Mouse (Mus musculus) thymus, postnatal 10 days (tissue): ENCODE data around the gene Pcsk2.

Experiments
- DNase-seq, 2 experiments: peaks; one replicate each; pipeline ENCODE4 v3.0.0; 2021; ENCODE audit warnings: low spot score in 2 of 2

Pcsk2 gene

DNA sequence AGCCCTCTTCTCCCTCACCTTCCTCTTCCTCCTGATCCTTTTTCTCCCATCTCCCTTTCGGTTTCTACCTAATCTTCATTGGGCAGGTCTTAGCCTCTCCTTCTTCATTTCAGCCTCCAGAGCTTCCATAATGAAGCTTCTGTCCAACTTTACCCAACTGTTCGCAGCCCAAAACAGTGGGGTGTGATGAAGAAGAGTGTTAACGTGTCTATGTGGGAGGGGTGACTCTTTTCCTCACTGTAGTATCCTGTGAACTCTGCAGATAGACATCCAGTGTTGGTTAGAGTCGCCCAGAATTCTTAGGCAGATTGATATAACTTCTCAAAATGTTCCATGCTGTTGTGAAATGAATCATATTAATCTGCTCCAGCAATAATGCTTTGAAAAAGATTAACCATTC lies 98.4 kb downstream of the Pcsk2 start:
- DNase-seq, result no peak

GRCm38 (mm10) chr2:143646001-143646400 lies 100.0 kb downstream of the Pcsk2 start:
- DNase-seq, result no peak

GRCm38 (mm10) chr2:143654621-143655020 lies 108.7 kb downstream of the Pcsk2 start:
- DNase-seq, result no peak

GRCm38 (mm10) chr2:143656968-143657367 lies 111.0 kb downstream of the Pcsk2 start:
- no peak for DNase-seq

DNA sequence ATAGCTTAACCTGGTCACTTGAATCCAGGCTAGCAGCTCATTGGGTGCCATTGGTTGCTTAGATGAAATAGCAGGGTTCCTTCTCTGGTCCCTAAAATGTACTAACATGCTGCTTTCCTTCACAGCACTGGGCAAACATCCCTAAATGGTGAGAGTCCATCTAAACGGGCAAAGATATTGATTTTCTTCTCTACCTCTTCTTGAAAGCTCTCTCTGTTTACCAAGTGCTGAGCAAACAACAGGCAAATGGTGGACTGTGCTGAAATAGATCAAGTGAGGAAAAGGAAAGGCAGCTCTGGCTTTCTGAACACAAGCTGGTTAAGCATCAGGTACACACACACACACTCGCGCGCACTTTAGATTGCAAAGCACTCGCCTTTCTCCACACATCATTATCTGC lies 120.8 kb downstream of the Pcsk2 start:
- no peak for DNase-seq

DNA sequence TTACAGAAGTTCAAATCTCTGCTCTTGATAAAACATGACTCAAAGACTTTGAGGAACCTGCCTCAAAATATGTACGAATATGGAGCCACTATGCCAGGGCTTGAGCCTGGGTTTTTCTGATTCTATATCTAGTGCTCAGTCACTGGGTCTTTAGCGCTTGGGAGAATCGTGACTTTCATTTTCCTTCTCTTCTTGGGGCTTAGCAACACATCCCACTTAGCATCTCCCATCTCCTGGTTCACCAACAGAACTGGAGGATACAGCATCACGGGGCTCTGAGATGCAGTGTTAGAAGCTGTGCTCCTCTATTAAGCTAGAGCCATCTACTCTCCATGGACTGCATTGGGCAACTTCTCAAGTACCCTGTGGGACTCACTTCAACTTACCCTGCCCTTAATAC lies 131.9 kb downstream of the Pcsk2 start:
- DNase-seq, result no peak

- no peak for DNase-seq
Observed at GRCm38 (mm10) chr2:143679513-143679912, 133.6 kb downstream of the Pcsk2 start.

DNA sequence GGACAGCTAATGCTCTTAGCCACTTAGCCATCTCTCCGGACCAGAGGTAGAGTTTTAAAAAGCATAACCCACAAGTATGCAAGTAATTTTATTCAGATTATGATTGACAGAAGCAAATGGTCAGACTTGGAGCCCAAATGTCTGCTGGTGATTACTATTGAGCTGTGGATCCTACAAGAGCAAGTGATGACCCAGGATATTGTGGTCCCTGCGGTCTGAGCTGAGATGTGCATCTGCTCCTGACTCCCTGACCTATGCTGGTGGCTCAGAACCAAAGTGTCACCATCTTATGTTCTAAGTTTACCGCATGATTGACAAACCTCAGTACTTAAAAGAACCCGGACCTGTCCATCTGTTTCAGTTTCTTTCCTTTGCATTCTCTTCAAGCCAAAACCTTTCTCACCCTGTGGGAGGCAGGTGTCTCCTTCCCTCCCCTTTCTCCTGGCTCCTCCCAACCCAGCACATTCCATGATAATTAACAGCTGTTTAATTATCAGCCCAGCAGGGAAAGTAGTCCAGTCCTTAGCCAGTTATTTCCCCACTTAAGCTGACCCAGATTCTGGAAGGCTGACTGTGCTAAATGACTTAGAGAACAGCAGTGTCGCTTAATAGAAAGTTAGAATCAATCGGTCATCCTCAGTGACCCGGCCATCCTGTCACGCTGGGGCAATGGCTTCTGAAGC lies 136.1 kb downstream of the Pcsk2 start:
- no peak for DNase-seq

DNA sequence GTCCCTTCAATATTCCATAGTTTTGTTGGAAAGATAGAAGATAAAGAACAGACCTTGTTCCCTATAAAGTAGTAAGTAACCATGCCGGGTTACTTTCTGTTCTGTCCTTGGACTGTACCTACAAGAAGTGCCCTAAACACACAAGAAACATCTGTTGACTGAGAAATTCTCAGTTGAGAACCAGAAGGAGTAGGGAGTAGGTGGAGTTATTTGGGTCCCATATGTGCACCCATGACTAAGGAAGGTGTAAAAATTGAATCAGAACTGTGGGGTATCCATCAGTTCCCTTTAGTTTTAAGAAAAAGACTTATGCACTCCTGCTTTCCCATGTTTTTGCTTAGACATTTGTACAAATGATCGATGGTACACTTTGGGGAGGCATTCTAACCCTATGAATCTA lies 137.6 kb downstream of the Pcsk2 start:
- DNase-seq, result no peak

DNA sequence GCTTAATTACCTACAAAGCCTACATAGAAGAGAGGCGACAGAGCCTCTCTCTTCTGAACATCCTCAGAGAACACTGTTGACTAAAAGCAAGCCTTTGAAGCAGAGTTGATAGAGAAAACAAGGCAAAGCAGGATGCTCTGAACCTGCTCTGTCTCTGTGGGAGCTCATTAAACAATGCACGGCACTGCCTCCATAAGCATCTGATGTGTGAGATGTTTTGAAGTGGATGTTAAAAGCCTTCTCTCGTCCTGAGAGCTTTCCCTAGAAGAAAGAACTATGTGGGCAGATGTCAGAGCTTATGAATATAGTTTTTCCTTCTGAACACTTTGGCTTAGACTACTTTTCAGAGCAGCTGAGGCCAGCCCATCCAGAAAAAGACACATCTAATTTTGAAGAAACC lies 145.3 kb downstream of the Pcsk2 start:
- DNase-seq, result no peak

- DNase-seq, result no peak
Observed at GRCm38 (mm10) chr2:143696026-143696557, 150.1 kb downstream of the Pcsk2 start.

GRCm38 (mm10) chr2:143696704-143697103 lies 150.7 kb downstream of the Pcsk2 start:
- no peak for DNase-seq

DNA sequence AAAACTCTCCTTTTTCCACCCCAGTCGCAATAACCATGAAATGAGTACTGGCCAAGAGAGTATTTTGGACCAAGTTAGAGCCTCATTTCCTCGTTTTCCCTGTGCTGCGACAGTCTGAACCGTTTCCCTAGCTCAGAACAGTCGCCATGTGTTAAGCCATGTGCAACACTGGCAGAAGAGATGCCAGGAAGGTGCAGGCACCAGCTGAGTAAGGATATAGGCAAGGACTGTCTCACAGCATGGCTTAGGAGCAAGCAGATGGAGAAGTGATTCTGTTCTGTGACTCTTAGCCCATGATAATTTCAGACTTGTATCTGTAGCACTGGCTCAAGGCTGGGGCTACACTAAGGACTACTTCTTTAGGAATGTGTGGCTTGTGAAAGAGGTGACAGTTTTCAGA lies 155.2 kb downstream of the Pcsk2 start:
- no peak for DNase-seq

DNA sequence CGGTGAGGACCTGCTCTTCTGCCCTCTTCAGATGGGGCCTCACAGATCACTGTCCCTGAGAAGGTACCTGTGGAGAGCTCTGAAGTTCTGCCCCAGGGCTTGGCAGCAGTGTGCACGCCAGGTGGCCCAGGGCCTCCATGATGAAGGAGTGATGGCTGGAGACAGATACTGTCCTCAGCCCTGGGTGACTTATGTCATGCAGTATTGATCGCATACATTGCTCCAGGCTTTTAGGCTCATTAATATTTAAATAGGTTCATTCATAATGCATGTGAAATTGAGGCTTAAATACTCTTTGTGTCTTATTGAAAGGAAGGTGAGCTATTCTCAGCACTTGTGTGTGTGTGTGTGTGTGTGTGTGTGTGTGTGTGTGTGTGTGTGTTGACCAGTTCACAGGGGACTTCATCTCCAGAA lies 157.0 kb downstream of the Pcsk2 start:
- no peak for DNase-seq

GRCm38 (mm10) chr2:143708205-143708604 lies 162.2 kb downstream of the Pcsk2 start:
- DNase-seq, result no peak

GRCm38 (mm10) chr2:143709249-143709648 lies 163.3 kb downstream of the Pcsk2 start:
- DNase-seq, result no peak

- DNase-seq, result no peak
Observed at GRCm38 (mm10) chr2:143709979-143710378, 164.0 kb downstream of the Pcsk2 start.

DNA sequence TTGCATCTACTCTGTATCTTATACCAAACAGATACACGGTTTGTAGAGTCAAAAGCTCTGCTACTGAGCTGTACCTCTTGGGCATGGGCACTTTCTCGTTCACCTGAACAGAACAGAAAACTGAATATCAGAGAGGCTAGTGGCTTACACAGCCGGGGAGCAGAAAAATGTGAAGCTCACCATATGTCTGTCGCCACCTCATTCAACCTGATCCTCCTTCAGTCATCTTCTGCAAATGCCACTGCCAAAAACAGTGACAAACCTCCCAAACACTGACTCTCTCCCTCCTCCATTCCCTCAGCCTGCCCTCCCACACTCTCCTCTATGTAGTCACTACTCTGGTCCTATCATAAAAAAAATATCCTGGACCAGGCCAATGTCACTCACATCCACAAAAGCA lies 165.9 kb downstream of the Pcsk2 start:
- no peak for DNase-seq

DNA sequence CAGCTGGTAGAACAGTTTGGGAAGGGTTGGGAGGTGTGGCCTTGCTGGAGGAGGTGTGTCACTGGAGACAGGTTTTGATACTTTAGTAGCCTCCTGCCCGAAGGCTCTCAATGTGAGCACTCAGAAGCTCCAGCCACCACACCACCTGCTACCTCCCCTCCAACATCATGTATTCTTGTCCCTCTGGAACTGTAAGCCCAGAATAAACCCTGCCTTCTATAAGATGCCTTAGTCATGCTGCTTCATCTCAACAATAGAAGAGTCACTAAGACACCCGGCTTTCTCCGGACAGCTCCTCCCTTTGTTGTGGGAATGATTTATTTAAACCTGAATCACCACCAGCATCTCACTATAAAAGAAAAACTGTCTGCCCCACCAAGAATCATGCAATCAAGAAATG lies 166.9 kb downstream of the Pcsk2 start:
- no peak for DNase-seq

- no peak for DNase-seq
Observed at GRCm38 (mm10) chr2:143713902-143714301, 167.9 kb downstream of the Pcsk2 start.

- DNase-seq, result no peak
Observed at GRCm38 (mm10) chr2:143715110-143715509, 169.2 kb downstream of the Pcsk2 start.

- no peak for DNase-seq
Observed at GRCm38 (mm10) chr2:143723231-143723630, 177.3 kb downstream of the Pcsk2 start.

GRCm38 (mm10) chr2:143724101-143724500 lies 178.1 kb downstream of the Pcsk2 start:
- DNase-seq, result no peak

DNA sequence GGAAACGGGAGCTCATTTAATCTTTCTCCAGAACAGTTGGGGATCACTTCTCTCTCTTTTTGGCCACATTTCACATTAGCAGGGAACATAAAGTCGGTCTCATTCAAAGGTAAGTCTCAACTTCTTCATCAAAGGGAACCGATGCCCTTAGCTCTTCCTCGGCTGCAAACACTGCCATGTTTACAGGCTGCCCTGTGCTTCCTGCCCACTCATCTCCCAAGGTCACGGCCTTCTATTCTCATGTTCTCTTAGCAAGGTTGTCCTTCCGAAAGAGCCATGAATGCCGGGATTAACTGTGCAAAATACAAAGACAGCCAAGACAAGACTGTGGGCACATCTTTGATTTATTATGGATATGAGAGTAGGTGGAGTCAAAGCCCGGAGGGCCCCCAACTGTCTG lies 178.8 kb downstream of the Pcsk2 start:
- no peak for DNase-seq
